Mouse (Mus musculus) bone marrow macrophage, adult 2 months (primary cell): ENCODE data around the gene Pde4c. TPM values are rescaled to one million over a fixed set of nuclear protein-coding genes. Genes with fewer than 3 reads are reported as not detected.
A peak's percentile ranks its signal among the peaks of the same experiment; 100 is the strongest.

ENCODE experiments used
- H3K27ac ChIP-seq: 2 replicates; pipeline ENCODE4 v1.5.1; 2012; ENCODE audit warnings: low read depth, low read length; ENCODE audit not compliant: insufficient read depth
- H3K4me1 ChIP-seq: 2 replicates; pipeline ENCODE4 v1.6.1; 2012; ENCODE audit warnings: low read length; ENCODE audit not compliant: control insufficient read depth, insufficient read depth
- H3K4me3 ChIP-seq: 2 replicates; pipeline ENCODE4 v1.5.1; 2012; ENCODE audit warnings: mild to moderate bottlenecking, low read length, moderate library complexity; ENCODE audit not compliant: insufficient read depth
- CTCF ChIP-seq: IDR thresholded peaks from 2 replicates; pipeline ENCODE4 v1.5.1; 2012; ENCODE audit warnings: low read depth, mild to moderate bottlenecking, low read length, moderate library complexity
- POLR2A ChIP-seq: IDR thresholded peaks from 2 replicates; pipeline ENCODE4 v1.6.1; 2012; ENCODE audit warnings: mild to moderate bottlenecking, low read depth, low read length, borderline replicate concordance
- polyA plus RNA-seq: library from polyadenylated mRNA; stranded (reverse); fragments of >200 nt; gene quantifications from 2 replicates; pipeline ENCODE4 v1.2.4, GENCODE M21; 2012; ENCODE audit not compliant: missing spikeins, insufficient read depth, insufficient read length

The Pde4c gene
- polyA plus RNA-seq, 1 experiment, result not detected

DNA sequence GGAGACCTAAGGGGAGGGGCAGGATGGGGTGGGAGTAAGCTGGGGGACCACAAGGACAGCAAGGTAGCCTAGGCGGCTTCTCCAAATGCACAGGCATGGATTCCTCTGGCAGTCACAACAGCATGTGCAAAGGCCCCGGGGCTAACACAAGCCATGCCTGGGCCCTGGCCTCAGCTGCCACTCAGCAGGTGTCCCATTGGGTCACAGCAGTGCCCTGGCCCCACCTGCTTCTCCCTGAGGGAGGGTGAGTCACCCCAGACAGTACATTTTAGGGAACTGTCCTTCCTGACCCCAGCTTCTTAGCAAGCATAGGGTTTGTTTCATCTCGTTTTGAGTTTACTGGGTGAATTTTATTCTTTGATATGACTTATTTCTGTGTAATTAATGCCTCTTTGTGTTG, 40.8 kb upstream of the Pde4c start:
- H3K4me3 ChIP-seq, result no peak overlapping the region
- peaks cover 23% of the 10 kb centered on the region for H3K4me1 ChIP-seq
- TF ChIP-seq POLR2A, result no peak
- TF ChIP-seq CTCF, result no peak
- H3K27ac ChIP-seq, result no peak overlapping the region

DNA sequence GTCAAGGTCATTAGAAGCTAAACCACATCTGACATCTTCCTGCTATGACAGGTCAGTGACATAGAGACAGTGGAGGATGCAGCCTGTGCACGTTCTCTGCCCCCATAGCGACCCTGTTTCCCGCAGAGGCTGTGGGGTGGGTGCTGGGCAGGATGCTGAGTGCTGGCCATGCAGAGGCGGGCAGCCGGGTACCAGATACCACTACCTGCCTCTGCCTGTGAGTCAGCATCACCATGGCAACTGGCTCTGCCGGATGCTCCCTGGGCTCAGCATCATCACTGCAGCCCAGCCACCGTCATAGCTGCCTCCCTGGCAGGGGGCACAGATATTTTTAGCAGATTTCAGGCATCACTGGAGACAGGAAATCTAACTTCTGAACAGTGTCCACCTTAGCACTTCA, 39.2 kb upstream of the Pde4c start:
- TF ChIP-seq CTCF, result no peak
- TF ChIP-seq POLR2A, result no peak
- Histone ChIP-seq H3K4me1 (peaks cover 20% of the 10 kb centered on the region), H3K27ac (no peak overlapping the region), H3K4me3 (no peak overlapping the region)

DNA sequence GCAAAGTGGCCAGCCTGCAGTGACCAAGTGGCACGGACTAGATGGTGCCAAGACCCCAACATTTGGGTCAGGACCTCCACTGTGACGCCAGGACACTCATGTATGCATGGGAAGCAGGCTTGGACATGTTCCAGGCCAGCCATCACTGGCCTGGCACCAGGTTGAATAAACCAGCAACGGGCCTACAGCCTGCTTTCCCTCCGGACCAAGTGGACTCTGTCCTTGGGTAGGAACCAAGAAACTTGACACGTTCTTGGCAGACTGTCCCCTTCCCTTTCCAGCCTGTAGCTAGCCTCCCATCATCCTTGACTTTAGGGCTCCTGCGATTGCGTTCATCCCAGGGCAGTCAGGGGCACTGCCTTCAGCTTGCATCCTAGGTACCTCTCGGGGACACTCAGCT, 35.9 kb upstream of the Pde4c start:
- Histone ChIP-seq H3K4me3 (no peak overlapping the region), H3K4me1 (peaks cover 5% of the 10 kb centered on the region), H3K27ac (no peak overlapping the region)
- no peak for TF ChIP-seq CTCF
- no peak for TF ChIP-seq POLR2A

DNA sequence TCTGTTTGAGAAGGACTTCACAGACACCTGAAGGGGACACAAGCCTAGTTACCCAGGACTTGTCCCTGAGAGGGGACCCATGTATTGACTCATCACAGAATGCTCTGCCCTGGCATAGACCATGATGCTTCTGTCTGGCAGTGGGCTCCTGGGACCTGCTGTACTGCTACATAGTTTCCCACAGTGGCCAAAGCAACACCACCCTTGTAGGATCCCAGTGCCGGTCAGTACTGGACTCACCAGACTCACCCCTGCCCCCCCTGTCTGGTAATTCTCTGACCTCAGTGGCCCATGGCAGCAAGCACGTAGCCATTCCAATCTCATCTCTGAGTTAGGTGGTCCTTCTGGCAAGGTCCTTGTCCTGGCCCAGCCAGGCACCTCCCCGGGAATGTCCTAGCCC, 35.4 kb upstream of the Pde4c start:
- TF ChIP-seq CTCF (no peak), POLR2A (no peak)
- peaks cover under 1% of the 10 kb centered on the region for H3K4me1 ChIP-seq
- no peak overlapping the region for H3K27ac ChIP-seq
- no peak overlapping the region for H3K4me3 ChIP-seq

DNA sequence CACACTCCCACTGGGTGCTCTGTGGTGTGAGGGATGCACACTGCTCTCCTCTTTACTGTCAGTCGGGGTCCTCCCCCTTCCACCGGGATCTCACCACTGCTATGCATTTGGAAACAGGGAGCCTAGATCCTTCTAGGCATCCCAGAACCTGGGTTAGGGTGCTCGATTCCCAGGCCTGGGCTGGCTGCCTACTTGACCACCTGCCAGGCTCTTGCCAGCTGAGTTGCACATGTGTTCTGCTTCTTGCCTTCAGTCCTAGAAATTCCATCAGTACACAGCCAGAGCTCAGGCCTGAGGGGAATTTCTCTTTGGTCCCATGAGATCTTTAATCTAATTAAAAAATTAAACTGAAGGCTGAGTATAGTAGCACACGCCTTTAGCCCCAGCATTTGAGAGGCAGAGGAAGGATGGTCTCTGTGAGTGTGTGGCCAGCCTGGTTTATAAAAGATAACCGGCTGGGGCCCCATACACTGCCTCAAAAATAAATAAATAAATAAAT, 33.6 kb upstream of the Pde4c start:
- Histone ChIP-seq H3K4me1 (peaks cover 10% of the 10 kb centered on the region), H3K4me3 (no peak overlapping the region), H3K27ac (no peak overlapping the region)
- no peak for TF ChIP-seq CTCF
- no peak for TF ChIP-seq POLR2A

DNA sequence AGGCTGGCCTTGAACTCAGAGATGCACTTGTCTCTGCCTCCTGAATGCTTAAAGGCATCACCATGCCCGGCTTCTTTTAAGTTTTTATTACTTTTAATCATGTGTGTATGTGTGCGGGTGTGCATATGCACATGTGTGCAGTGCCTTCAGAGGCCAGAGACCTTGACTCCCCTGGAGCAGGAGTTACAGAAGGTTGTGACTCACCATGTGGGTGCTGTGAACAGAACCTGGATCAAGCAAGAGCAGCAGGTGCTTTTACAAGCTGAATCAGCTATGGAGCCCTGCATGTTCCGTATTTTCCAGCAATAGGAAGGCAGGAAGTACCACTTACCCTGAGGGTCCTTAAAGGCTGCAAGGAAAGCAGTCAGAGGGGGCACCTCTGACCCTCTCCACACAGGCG, 32.3 kb upstream of the Pde4c start:
- no peak overlapping the region for H3K4me3 ChIP-seq
- no peak overlapping the region for H3K27ac ChIP-seq
- peaks cover 21% of the 10 kb centered on the region for H3K4me1 ChIP-seq
- no peak for TF ChIP-seq CTCF

DNA sequence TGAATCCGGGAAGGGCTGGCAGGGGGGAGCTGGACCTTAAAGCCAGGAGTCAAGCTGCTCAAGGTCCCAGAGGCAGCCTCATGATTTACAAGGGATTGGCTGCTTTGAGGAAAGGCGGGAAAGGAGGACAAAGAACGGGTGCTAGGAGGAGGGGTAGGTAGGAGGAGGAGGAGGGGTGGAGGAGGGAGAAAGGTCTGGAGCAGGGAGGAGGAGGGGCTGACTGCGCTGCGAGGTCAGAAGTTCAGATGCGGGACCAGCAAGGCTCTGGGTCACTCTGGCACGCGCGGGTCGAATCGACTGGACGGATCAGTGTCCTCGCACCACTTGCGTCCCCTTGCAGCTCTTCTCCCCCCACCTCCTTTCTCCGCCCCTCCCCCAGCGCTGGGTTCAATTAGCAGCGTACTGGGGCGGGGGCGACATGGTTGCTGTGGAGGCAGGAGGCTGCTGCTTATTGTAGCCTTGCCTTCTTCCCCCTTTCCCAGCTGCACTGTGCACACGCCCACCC, 31.7 kb upstream of the Pde4c start:
- Histone ChIP-seq H3K4me3 (no peak overlapping the region), H3K27ac (no peak overlapping the region), H3K4me1 (peaks cover 22% of the 10 kb centered on the region)
- TF ChIP-seq CTCF, result no peak
- TF ChIP-seq POLR2A, result no peak

DNA sequence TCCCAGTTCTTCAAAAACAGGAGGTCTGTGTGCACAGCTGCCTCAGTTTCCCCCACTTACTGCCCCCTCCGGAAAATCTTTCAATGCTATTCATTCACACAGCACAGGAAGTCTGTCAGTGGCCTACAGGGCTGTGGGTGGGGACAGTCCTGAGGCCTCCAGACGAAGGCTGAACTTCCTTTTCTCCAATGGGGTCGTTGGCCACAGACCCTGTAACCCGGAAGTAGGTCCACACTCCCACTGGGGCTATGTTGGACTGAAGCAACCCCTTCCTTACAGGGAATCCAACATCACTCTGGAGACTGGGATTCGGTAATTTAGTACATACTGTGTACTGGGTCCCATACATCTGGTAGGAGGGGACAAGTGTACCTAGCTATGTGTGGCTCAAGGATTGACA, 29.9 kb upstream of the Pde4c start:
- TF ChIP-seq CTCF, result no peak
- no peak for TF ChIP-seq POLR2A
- no peak overlapping the region for H3K27ac ChIP-seq
- H3K4me1 ChIP-seq, result peaks cover 35% of the 10 kb centered on the region
- H3K4me3 ChIP-seq, result no peak overlapping the region

DNA sequence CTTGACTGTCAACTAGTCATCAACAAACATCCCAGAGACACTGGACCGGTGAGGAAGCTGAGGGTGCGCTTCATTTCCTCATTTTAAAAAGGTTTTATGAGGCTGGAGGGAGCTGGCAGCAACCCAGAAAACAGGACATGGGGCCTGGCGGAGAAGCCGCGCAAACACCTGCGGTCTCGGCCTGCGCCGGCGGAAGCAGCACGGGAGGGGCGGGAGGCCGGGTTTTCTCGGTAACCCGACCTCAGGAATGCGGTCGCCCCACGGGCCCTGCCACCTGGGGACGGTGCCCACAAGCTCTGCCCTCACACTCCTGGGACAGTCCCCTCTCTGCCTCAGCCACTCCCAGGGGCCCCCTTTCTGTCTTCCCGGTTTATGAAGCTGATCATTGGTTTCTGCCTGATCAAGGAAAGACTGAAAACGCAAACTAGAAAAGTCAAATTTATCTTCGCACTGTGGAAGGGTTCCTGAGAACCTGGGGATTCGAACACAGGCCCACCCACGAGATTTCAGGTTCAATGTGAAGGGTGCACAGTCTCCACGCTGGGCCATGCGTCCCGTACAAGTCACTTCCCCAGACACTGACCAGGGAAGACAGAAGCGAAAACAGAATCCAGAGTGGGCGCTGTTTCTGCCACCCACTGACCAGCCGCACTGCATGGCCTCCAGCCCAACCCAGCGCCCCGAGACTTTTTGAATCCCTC, 28.1 kb upstream of the Pde4c start:
- Histone ChIP-seq H3K4me1 (peaks cover 35% of the 10 kb centered on the region), H3K4me3 (no peak overlapping the region), H3K27ac (no peak overlapping the region; the same call in 1 of the 2 replicates)
- TF ChIP-seq CTCF (no peak), POLR2A (no peak)

DNA sequence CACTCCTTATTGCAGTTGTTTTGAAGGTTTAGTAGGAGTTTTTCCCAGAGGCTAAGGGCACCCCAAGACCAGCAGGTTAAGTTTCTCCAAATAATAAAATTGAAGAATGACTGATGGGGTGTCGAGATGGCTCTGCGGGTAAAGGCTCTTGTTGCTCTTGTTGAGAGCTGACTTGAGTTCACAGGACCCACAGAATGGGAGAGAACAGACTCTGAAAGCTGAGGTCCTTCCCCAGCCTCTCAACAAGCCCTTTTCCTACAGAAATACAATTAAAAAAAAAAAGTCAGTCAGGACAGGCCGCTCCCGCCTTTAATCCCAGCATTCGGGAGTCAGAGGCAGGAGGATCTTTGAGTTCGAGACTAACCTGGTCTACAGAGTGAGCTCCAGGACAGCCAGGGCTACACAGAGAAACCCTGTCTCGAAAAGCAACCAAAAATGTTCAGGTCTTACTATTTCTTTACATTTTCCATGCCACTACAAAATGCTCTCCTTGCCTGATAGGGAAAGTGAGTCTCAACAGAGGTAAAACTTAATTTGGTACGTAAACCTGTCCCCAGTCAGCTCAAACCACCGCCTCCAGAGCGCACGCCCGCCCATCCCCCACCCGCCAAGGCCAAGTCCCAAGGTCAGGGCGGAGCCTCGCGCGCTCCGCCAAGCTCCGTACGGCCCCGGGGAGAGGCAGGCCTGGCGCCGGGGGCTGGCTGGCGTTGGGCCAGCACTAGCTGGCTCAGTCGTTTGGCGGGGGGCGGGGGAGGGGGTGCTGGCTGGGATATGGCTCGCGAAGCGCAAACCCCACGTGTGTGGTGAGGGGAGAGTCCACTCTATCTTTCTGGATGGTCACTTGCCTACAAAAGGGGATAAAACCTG, 27.3 kb upstream of the Pde4c start:
- H3K4me3 ChIP-seq, result no peak overlapping the region
- peaks cover 40% of the 10 kb centered on the region for H3K4me1 ChIP-seq
- no peak for TF ChIP-seq POLR2A
- TF ChIP-seq CTCF, result no peak

More for the DNA sequence above, 27.3 kb upstream of the Pde4c start:
- peak overlapping the region; percentile 32; the same call in 1 of the 2 replicates for H3K27ac ChIP-seq
